Mouse (Mus musculus) retina, adult 2 months (tissue): Measurements from ENCODE around the gene Bcor.

Experiments
- DNase-seq: peaks from one replicate; pipeline ENCODE4 v3.0.0-alpha.2; 2012; ENCODE audit warnings: low read depth, low spot score

Bcor gene

DNA sequence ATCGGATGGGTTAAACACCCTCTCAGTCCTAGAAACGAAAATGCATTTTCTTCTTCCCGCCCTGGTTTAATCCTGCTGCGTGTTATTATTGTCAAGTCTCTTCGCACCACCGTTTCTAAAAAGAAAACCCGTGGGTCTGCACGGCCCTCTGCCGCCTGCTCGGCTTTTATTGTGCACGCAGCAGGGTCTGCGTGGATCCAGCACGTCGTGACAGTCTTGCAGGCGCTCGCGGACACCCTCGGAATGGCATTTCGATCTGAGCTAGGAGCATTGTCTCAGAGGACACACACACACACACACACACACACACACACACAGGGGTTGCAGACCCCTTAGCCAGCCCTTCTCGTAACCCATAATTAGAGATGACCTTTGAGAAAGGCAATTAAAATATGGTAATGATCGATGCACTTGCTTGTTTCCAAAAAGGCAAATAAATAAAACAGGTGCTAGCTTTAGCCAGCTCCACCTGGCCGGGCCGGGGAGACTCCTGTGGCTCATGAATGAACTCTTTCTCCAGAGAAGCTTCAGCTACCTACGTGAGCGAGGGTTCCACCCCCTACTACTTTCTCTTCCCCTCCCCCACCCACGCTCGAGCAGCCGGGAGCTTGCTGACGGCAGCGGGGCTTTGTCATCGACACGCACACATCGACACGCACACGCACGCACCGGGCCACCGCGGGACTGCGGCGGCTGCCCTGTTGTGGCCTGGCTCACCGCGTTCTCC is 8.7 kb downstream of the Bcor start:
- DNase-seq, result no peak

DNA sequence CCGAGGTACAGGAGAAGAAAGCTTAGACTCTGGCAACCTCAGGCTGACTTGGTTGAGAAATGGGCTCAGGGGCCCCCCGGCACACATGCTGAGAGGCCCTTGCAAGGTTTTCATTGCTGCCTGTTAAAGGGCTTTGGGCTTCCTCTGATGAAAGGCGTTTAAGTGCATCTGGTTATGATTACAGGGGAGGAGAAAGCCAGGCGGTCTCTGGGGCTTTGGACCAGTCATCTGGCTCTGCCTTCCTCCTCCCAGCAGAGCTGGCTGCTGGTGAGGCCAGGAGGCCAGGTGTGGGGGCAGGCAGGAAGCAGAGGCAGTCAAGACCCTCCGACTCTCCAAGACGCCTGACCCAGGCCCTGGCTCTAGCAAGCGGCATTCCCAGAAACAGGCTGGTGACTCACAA is 9.7 kb downstream of the Bcor start:
- DNase-seq, result no peak

DNA sequence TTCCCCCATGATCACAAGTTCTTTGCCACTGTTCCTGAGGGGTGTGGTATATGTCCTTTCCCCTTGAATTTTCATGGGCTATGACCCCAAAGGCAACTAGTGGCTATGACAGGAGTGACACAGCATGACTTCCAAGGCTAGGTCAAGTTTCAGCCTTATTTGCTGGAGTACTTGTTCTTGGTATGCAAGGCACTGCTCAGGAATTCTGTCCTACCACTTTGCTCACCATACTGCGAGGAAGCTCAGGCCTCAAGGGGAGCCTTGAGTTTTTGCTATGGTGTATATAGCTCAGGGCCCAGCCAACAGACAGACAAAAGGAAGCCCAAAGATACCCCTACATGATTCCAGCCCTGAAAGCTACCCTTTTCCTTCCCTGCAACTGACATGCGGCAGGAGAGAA is 13.9 kb downstream of the Bcor start:
- no peak for DNase-seq

DNA sequence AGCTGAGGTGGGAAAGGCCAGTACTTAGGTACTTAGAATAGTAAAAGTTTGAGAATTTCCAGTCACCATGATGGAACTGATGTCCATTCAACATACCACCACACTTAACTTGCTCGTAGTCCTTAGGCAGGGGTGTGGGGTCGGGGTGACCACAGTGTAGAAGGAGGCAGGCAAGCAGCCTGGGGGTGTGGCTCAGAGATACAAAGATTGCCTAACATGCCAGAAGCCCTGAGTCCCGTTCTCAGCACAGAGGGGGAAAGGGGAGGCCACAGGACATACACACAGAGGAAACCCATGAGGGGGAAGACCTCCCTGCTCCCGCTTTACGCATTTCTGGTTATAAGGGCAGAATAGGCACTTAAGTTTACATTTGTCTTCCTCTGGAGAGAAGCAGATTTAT is 17.3 kb downstream of the Bcor start:
- DNase-seq, result no peak

DNA sequence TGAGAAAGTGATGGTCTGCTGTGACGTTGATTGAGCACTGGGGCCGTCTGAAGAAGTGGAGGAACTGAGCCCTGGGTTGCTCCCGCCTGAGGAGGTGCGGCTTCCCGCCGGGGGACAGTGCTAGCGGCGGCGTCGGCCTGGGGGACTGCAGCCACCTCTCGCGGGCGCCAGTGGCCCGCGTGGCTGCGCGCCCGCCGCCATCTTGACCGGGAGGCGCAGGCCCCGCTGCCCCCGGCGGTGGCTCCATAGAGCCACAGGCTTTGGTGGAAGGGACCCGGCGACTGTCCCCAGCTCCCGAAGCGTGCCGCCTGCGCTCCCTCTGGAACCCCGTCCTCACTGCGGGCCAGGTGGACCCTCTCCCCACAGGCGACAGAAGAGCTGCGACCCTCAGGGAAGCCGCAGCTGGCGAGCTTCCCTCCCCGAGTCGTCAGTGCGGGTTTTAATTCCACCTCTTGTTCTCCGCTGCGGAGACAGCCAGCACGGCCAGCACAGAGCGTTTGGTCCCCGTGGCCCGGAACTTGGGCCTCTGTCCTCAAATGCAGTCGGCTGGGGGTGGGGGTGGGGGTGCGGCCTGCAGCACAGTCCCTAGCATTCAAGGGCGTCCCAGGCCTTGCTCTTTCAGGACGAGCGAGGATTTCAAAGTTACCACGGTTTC is 19.9 kb downstream of the Bcor start:
- no peak for DNase-seq

DNA sequence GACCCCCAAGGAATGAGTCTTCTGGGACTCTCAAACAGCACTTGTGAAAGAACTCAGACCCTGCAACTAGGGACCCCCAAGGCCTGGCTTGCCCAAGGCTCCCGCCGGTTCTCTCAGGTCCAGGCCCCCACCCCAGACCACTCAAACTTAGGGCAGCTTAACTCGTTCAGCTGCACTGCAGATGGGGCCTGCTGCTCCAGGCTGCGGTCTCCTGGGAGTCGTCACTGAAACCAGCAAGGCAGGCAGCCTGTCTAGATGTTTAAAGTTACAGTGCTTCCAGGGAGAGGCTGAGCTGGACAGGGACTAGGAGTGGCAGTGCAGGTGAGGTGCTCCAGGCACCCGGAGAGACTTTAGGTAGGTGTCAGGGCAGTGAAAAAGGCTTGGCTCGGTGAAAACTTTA is 21.9 kb downstream of the Bcor start:
- no peak for DNase-seq

DNA sequence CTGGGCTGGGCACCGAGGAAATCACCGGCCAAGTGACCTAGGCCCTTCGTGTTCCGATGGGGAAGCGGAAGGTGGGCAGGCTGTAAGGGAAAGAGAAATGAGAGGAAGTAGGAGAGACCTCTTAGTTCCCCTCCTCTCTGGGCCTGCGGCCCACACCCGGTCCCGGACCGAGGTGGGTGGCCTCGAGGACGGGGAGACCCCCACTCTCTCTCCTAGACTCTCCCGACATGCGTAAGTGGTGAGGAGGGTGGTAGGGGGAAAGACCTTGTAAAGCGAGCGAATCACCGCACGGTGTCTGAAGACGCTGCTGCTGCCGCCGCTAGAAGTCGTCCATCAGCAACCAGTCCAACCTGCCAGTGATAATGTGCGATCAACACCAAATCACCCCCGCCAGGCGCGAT is 23.0 kb downstream of the Bcor start:
- DNase-seq, result no peak

DNA sequence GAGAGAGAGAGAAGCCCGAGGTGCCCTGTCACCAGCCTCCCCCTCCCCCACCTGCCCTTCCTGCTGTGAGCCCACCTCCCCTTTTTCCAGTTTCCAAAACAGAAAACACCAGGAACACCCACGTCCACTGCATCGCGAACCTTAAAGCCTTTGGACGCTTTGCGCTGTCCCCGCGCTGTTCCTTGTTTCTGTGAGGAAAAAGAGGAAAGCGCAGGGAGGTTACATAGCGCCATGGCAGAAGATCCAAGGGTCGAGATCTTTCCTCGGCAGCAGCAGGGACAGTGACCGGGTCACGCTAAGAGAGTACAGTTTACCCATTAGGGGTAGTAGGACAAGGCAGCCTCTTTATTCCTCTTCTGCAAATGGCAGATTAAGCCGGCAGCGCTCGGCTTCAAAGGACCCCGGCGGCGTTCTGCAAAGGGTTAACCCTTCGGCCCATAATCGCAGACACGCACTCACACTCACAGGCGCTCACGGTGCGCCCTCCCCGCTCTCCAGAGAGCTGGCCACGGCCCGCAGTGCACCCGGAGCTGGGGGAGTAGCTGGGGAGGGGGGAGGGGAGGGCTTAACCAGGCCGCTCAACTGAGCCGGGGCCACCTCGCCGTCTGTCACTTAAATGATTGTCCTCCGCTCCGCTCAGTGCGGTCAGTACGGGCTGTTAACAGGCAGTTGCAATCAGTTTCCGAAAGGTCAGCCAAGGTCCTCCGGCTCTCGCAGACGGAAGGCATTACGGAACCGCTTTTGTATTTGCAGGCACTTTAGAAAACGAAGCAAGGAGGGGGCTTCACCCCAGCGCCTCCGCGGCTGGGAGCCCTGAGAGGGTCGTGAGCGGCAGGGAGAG is 23.7 kb downstream of the Bcor start:
- DNase-seq, result no peak

DNA sequence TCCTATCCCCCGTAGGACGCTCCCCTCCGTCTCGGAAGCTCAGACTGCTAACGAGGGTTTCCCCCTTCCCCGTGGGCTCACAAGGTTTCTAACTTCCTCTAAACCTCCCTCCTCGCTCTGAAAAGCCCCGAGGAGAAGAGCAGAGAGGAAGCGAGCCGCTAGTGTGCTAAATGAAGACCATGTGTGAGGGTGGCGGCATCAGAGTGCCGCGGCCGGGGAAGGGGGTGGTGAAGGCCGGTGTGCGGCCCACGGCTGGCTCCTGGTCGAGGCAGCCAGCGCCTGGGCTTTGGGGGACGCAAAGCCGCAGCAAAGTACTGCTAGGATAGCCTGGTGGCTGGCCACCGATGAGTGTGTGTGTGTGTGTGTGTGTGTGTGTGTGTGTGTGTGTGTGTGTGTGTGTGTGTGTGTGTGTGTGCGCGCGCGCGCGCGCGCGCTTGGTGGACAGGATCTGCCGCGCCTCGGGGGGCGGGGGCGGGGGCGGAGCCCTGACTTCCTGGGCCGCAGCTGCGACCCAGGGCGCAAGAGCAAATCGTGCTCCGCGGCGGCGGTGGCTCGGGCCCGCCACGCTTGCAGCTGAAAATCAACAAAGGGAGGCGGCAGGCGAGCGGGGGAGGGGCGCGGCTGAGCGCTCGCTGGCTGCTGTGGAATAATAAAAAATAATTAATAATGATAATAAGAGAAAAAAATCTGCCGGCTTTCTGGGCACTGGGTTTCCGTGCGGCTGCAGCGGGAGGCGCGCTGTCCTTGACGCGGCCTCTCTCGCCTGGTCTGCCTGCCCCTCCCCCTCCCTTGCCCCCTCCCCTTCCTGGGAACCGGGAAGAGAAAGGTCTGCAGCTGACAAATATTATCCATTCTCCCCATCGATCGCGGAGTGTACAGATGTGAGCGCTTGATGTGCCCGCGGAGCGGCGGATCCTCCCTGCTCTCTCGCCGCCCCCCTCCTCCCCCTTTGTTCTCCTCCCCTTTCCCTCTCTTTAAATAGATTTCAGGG is 24.7 kb downstream of the Bcor start:
- peak; percentile 46 for DNase-seq

DNA sequence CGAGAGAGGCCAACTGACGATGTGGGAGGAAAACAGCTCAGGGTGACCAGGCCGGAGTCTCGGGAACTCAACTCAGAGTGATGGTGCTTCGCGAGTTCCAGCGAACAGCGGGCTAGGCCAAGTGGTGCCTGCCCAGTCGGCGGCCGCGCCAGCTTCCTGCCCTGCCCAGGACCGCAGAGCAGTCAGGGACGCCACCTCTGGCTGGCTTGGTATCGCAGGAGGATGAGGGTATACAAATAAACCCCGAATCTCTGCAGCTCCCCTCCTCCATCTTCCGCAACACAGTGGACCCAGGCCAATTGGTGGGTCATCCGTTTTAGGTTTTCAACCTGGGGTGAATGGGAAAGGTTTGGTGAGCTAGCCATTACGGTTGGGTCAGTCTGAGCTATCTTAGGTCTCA is 25.6 kb downstream of the Bcor start:
- DNase-seq, result no peak

DNA sequence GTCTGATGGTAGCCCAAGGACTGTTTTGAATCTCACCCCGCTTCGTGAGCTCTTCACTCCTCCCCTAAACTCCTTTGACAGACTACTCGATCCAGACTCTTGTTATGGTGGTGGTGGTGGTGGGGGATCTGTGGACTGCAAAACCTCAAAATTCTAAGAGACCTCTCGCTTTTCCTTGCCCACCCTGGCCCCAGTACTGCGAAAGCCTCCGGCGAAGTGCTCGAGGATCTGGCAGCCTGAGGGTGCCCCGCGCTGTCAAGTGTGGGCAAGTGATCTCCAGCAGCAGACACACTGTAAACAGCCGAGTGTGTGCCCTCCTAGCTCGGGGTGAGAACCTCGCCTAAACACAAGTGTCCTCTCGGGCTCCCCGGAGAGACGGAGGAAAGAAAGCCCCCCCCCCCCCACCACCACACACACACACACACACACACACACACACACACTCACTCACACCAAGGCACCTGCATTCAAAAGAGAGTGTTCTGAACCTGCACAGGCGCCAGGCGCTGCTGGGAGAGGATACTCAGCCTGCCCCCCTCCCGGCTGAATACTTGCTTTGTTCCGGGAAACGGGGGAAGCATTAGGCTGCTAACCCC is 26.2 kb downstream of the Bcor start:
- no peak for DNase-seq

DNA sequence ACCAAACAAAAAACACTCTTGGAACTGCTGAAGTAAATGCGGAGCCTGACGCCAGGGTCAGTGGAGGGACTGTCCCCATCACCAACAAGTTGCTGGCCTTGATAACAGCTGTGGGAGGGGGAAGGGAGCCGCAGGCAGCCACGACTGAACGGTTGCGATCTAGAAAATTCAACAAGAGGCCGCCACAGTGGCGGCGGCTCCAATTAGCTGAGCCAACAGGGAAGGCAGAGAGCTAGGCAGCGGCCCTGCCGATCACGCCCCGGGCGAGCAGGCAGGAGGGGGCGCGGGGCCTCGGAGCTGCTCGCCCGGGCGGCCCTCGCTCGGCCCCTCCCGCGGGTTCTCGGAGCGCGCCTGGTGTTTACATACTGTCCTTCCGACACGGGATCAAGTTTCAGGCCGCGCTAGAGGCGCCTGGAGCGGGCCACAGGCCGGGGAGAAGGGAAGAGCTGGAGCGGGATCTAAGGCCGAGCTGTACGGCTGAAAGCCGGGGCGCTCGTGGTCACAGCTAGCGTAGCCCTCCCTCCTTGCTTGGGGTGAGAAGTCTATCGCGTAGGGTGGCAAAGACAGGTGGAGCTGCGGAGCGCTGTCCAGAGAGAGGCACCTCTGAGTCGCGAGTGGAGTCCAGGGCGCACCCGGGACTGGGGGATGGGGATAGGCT is 26.8 kb downstream of the Bcor start:
- no peak for DNase-seq

DNA sequence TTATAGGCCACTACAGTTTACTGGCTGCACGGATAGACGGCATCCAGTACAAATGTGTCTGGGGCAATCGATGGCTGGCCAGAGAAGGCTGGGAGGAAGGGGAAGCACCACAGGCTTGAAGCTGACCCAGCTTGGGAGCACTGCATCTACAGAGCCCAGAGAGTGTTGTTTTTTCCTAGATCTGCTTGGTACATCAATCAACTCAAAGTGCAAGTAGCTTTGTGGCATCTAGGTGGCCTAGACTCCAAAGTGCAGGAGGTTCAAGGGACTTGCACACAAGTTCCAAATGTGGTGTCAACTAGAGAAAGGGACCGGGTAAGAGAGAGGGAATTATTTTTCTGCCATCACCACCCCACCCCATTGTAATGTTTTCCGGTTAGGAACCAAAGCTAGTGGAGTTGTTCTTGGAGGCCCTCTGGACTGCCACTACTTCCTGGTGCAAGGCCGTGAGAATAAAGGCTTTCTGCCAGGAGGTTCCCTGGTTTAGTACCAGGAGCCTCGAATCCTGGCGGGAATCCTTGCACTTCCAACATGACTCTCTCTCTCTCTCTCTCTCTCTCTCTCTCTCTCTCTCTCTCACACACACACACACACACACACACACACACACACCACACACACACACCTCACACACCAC is 27.5 kb downstream of the Bcor start:
- no peak for DNase-seq

DNA sequence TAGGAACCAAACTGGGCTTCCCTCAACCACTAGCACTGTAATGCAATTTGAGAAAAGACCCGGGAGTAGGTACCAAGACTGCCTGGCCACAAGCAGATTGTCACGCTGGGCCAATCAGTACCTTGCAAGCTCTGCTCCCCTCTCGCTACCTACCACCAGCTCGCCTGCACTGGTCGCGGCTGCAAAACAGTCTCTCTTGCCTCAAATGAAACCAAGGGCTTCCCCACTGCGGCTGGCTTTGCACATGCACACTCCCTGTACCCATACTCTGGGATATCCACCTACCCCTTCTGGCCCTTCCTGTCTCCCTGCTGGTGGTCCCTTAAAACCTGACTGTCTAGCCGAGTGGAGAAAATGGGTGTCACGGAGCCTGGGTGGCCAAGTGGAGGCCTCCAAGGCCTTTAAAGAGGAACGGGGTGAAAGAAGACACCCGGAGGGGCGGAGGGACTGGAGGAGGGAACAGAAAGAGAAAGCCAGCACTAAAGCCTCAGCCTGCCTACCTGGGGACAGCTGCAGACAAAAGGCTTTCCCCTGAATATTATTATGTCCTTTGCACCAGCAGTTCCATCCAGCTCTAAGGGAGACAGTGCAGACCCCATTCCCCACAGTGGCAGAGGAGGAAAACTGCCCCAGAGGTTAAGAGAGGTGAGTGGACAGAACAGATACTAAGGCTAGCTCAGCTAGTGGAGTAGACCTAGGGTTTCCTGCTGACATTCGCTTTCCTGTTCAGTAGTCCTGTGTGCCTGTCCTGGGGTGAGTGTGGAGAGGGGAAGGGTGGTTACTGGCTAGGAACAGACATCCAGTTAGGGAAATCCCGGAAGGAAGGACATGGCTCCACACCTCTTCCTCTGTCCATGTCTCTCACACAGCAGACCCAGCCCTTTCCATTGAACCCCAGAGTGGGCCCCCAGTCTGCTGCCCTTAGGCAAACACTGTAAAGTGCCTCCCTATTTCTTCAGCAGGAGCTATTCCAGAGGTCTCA is 30.0 kb downstream of the Bcor start:
- no peak for DNase-seq

DNA sequence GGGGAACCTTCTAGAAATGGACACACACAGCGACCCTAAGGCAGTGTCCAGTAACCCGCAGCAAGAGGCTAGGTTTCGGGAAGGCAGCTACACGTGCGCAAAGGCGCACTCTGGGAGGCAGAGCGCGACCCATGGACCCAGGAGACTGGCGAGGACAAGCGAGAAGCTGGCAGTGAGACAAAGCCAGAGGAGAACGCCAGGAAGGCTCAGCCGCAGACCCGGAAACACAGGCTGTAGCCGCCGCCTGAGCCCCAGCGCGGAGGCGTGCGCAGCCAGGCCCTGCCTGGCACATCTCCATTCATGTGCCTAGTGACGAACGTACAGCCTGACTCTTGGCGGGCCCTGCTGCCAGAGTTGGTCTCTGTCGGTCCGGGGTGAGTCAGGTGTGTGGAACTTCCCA is 30.9 kb downstream of the Bcor start:
- no peak for DNase-seq

DNA sequence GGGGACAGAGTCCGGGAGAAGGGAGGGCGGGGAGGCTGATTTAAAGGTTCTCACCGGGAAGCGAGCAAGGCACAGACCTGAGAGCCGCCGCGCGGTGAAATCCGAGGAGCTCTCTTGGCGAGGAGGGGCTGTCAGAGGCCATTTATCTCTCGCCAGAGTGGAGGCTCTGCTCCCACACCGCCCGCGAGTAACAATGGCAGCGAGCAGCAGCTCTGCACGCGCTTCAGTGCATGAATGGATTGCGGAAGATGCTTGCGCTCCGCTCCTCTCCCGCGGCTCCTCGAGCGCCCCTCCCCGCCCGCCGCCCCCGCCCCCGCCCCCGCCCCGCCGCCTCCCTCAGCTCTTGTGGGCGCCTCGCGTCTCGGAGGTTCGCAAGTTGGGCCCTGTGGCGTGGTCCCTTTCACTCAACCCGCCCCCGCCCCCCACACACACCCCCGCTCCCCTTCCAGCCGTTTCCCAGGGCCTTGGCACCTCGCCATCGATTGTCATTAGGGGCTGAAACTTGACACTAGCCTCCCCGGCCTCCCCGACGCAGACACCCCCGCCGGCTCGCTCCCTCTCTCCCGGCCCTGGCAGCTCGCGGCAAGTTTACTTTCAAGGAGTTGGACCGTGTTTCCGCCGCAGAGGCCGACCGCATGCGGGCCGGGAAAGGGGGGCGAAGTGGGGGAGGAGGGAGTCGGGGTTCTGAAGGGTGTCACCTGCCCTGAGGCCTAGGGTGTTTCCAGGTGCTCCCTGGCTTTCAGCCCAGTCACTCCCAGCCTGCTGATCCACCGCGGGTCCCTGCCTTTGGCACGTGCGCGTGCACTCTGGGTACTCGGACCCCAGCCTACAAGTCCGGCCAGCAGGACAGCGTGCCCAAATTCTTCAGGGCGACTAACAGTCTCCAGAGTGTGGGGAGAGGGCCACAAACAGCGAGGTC is 31.7 kb downstream of the Bcor start:
- no peak for DNase-seq

DNA sequence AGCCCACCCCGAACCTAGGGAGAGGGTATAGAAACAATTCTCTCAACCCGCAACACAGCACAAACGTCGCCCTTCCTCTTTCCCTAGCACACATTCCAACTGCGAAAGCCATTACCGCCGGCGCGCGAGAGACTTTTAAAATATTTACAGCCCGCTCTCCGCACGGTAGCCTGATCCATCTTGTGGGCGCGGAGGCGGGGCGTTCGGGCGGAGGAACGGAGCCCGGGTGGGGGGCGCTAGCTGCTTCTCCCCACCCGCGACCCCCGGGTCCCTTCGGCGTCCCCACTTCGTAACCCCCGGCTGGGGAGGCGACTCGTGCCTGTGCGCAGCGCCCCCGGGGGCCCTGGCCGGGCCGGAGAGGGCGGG is 32.4 kb downstream of the Bcor start:
- no peak for DNase-seq
